In the genomic region with DNA sequence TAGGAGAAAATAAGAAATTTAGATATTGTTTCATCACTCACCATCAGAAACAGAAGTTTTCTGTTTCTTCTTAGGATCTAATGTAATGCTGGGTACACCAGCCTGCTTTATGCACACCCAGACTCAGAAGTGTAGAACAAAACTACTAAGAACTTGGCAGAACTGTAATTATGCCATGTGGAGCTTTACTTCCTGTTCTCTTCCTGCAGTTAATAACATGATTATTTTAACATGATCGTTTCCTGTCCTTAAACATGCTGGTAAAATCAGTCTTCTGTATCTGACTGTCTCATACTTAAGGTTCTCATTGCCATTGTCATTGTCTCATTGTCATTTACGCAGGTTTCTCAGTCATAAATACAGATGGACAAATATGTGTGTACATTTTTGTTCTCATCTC, we compare ENCODE assay signal across 19 mouse cellular contexts.
"Had no signal": no experiment of that assay in that cellular context is flagged by ENCODE, and none has a peak within 500 bp of the region (broad histone marks: within the 10 kb centered on the region; RNA-seq: fewer than 3 reads in every experiment).

No protein-coding gene starts in this region.

- H3K4me3 ChIP-seq: lung, embryonic 15.5 days; megakaryocyte, embryonic 14.5 days; midbrain, embryonic 13.5 days; midbrain, embryonic 15.5 days; myocyte; neural tube, embryonic 13.5 days; neural tube, embryonic 15.5 days; stomach, embryonic 15.5 days had no signal

- H3K27me3 ChIP-seq: lung, embryonic 15.5 days; megakaryocyte, embryonic 14.5 days; midbrain, embryonic 13.5 days; midbrain, embryonic 15.5 days; neural tube, embryonic 13.5 days; neural tube, embryonic 15.5 days; stomach, embryonic 15.5 days had no signal

- DNase-seq: liver, postnatal 0 days; lung, adult 2 months; lung, postnatal 14 days; lung, postnatal 36 days; right cerebral cortex, postnatal 14 days; thymus, adult 2 months; thymus, postnatal 25 days; thymus, postnatal 4 days had no signal

- H3K36me3 ChIP-seq: lung, embryonic 15.5 days; midbrain, embryonic 13.5 days; midbrain, embryonic 15.5 days; neural tube, embryonic 13.5 days; neural tube, embryonic 15.5 days; stomach, embryonic 15.5 days had no signal

- ATAC-seq: liver, postnatal 0 days; lung, postnatal 0 days; midbrain, embryonic 13.5 days; midbrain, embryonic 15.5 days had no signal

- H3K27ac ChIP-seq: lung, embryonic 15.5 days; macrophage; midbrain, embryonic 13.5 days; midbrain, embryonic 15.5 days; neural tube, embryonic 13.5 days; neural tube, embryonic 15.5 days; stomach, embryonic 15.5 days; stomach, postnatal 0 days had no signal

- H3K9me3 ChIP-seq: lung, embryonic 15.5 days; midbrain, embryonic 13.5 days; midbrain, embryonic 15.5 days; neural tube, embryonic 13.5 days; neural tube, embryonic 15.5 days; stomach, embryonic 15.5 days had no signal

- H3K4me1 ChIP-seq: lung, embryonic 15.5 days; midbrain, embryonic 13.5 days; midbrain, embryonic 15.5 days; neural tube, embryonic 15.5 days; stomach, embryonic 15.5 days had no signal
